Mouse (Mus musculus) stomach, postnatal 0 days (tissue): Measurements from ENCODE around the gene Stard10. TPM values are rescaled to one million over a fixed set of nuclear protein-coding genes. Genes with fewer than 3 reads are reported as not detected.
A peak's percentile ranks its signal among the peaks of the same experiment; 100 is the strongest.

Source experiments
- ATAC-seq: fragments of 200-750 bp; cut with Nextera tagmentation; 2 replicates; pipeline ENCODE4 v1.8.0; 2017; ENCODE audit not compliant: low FRiP score, low TSS enrichment
- DNase-seq: peaks from one replicate; pipeline ENCODE4 v3.0.0-alpha.2; 2016; ENCODE audit warnings: low spot score
- H3K27ac ChIP-seq: fragments of 300-500 bp; sonication (generic); replicated peaks from 2 replicates; pipeline ENCODE4 v1.5.1; 2014; ENCODE audit warnings: mild to moderate bottlenecking, control low read depth
- H3K27me3 ChIP-seq: fragments of 300-500 bp; sonication (generic); 2 replicates; pipeline ENCODE4 v1.6.1; 2014; ENCODE audit warnings: low read length; ENCODE audit not compliant: control insufficient read depth, insufficient read depth
- H3K36me3 ChIP-seq: fragments of 300-500 bp; sonication (generic); 2 replicates; pipeline ENCODE4 v1.6.1; 2014; ENCODE audit warnings: low read length, mixed read lengths; ENCODE audit not compliant: control insufficient read depth, insufficient read depth
- H3K4me1 ChIP-seq: fragments of 300-500 bp; sonication (generic); replicated peaks from 2 replicates; pipeline ENCODE4 v1.6.1; 2014; ENCODE audit warnings: antibody characterized with exemption; ENCODE audit not compliant: control insufficient read depth, insufficient read depth
- H3K4me2 ChIP-seq: fragments of 300-500 bp; sonication (generic); replicated peaks from 2 replicates; pipeline ENCODE4 v1.6.1; 2014; ENCODE audit warnings: low read depth, mild to moderate bottlenecking, control low read depth, moderate library complexity
- H3K4me3 ChIP-seq: fragments of 300-500 bp; sonication (generic); 2 replicates; pipeline ENCODE4 v1.5.1; 2014; ENCODE audit warnings: low read depth, low read length, control low read depth
- H3K9ac ChIP-seq: fragments of 300-500 bp; sonication (generic); 2 replicates; pipeline ENCODE4 v1.6.1; 2014; ENCODE audit warnings: mild to moderate bottlenecking, low read length, control low read depth, mixed read lengths
- H3K9me3 ChIP-seq: fragments of 300-500 bp; sonication (generic); 2 replicates; pipeline ENCODE4 v1.6.1; 2016; ENCODE audit warnings: low read length; ENCODE audit not compliant: control insufficient read depth
- CTCF ChIP-seq: IDR thresholded peaks from 2 replicates; pipeline ENCODE4 v1.5.1; 2016; ENCODE audit warnings: antibody characterized with exemption, low read depth, mild to moderate bottlenecking, moderate library complexity
- EP300 ChIP-seq: optimal IDR thresholded peaks from 2 replicates; pipeline ENCODE3; 2016; ENCODE audit warnings: antibody characterized with exemption
- WGBS: fragments of 180-500 bp; shearing (Covaris S2); extraction: QIAGEN DNeasy Blood & Tissue Kit; methylation state at CpG from one replicate; pipeline ENCODE4 v1.1.7; 2014; 5-methylcytosine and 5-hydroxymethylcytosine counted together
- polyA plus RNA-seq: library from polyadenylated mRNA; unstranded; fragments of >200 nt; fragmentation: Nextera tagmentation; extraction: Ambion mirVana; gene quantifications from 2 replicates; pipeline ENCODE4 v1.2.1, GENCODE M21; 2015

Stard10 gene
- polyA plus RNA-seq, 1 experiment from 2014 or later, result 132 TPM

GRCm38 (mm10) chr7:101382378-101382777 lies 65.5 kb downstream of the Stard10 start:
- Histone ChIP-seq H3K36me3 (no peaks in the 10 kb centered on the region), H3K9ac (no peak overlapping the region), H3K4me3 (no peak overlapping the region), H3K4me1 (peaks cover 7% of the 10 kb centered on the region; the same call in 1 of the 2 replicates), H3K4me2 (no peak overlapping the region), H3K27ac (peak overlapping the region; percentile 40), H3K27me3 (no peaks in the 10 kb centered on the region), H3K9me3 (no peaks in the 10 kb centered on the region)
- peak; percentile 36 for TF ChIP-seq CTCF
- no peak for TF ChIP-seq EP300
- WGBS, result 55% methylated on average over 8 of the region's 8 CpGs
- DNase-seq (peak; percentile 52), ATAC-seq (peak; percentile 9; the same call in 1 of the 2 replicates)

DNA sequence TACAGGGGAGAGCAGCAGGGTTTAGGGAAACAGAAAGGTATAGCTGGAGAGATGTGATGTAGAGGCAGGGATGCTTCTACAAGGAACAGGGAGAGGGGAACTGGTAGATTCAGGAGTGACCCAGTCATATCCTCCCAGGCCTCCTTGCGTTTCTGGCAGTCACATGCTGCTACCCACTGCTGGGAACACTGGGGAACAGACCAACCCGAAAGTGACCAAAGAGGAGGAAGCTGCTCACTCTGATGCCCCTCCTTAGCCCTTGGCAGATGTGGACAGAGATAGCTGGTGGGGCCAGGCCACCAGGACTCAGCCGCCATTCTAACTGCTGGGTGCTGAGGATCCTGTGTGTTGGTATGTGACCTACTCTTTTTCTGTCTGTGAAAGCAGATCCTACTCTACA lies 66.9 kb downstream of the Stard10 start:
- H3K4me2 ChIP-seq, result no peak overlapping the region
- peaks cover 7% of the 10 kb centered on the region; the same call in 1 of the 2 replicates for H3K4me1 ChIP-seq
- no peaks in the 10 kb centered on the region for H3K9me3 ChIP-seq
- no peak for TF ChIP-seq CTCF
- no peak for TF ChIP-seq EP300
- H3K9ac ChIP-seq, result no peak overlapping the region
- H3K36me3 ChIP-seq, result peaks cover 6% of the 10 kb centered on the region; the same call in 1 of the 2 replicates
- no peak overlapping the region; the same call in 1 of the 2 replicates for H3K27ac ChIP-seq
- ATAC-seq, result no peak
- WGBS, result 71% methylated on average over 3 of the region's 3 CpGs
- DNase-seq, result no peak
- H3K27me3 ChIP-seq, result no peaks in the 10 kb centered on the region
- H3K4me3 ChIP-seq, result no peak overlapping the region

DNA sequence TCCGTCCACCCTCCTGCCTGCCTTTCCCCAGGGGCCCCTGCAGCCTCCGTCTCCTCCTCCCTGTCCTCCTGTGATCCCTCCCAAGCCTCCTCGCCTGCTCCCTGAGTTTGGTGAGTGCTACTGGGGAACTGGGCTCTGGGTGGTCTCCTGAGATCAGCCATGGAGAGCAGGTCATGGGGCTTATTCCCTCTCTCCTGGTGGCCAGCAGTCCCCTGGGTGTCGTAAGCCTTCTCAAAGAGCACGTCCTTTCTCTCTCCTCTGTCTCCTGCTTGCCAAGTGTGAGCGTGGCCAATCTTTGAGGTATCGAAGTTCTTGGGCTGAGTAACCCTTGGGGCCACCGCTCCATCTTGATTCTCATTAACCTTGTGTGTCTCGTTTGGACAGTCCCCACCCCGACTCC lies 68.0 kb downstream of the Stard10 start:
- WGBS, result 34% methylated on average over 10 of the region's 10 CpGs
- DNase-seq, result no peak
- peaks cover 6% of the 10 kb centered on the region; the same call in 1 of the 2 replicates for H3K36me3 ChIP-seq
- TF ChIP-seq EP300, result no peak
- no peak for TF ChIP-seq CTCF
- no peaks in the 10 kb centered on the region for H3K9me3 ChIP-seq
- H3K4me3 ChIP-seq, result no peak overlapping the region
- ATAC-seq, result no peak; the same call in 1 of the 2 replicates
- peak overlapping the region; percentile 47; the same call in 1 of the 2 replicates for H3K9ac ChIP-seq
- no peaks in the 10 kb centered on the region for H3K27me3 ChIP-seq
- peak overlapping the region; percentile 75 for H3K27ac ChIP-seq
- H3K4me1 ChIP-seq, result peaks cover 7% of the 10 kb centered on the region; the same call in 1 of the 2 replicates
- H3K4me2 ChIP-seq, result peak overlapping the region; percentile 31

DNA sequence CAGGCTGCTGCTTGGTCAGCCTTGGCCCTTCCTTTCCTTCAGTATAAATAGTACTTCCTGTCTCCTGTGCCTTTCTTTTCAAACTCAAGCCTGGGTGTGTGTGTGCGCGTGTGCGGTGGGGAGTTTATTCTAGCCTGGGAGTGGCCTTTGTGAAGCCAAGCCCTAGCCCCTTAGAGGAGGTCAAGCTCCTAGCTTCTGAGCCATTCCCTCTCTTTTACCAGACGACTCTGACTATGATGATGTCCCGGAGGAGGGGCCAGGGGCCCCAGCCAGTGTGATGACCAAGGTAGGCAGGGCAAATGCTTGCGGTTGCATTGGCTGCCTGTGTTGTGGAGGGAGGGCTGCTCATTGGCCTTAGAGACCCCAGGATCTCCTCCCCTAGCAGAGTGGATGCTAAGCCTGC lies 68.4 kb downstream of the Stard10 start:
- H3K4me1 ChIP-seq, result peaks cover 7% of the 10 kb centered on the region; the same call in 1 of the 2 replicates
- H3K9ac ChIP-seq, result no peak overlapping the region
- 12% methylated on average over 6 of the region's 6 CpGs for WGBS
- peaks cover 10% of the 10 kb centered on the region; the same call in 1 of the 2 replicates for H3K36me3 ChIP-seq
- TF ChIP-seq CTCF (no peak), EP300 (no peak)
- ATAC-seq (peak; percentile 49), DNase-seq (peak; percentile 65)
- no peaks in the 10 kb centered on the region for H3K27me3 ChIP-seq
- H3K4me2 ChIP-seq, result peak overlapping the region; percentile 31
- H3K9me3 ChIP-seq, result no peaks in the 10 kb centered on the region
- no peak overlapping the region for H3K4me3 ChIP-seq
- peak overlapping the region; percentile 77 for H3K27ac ChIP-seq

DNA sequence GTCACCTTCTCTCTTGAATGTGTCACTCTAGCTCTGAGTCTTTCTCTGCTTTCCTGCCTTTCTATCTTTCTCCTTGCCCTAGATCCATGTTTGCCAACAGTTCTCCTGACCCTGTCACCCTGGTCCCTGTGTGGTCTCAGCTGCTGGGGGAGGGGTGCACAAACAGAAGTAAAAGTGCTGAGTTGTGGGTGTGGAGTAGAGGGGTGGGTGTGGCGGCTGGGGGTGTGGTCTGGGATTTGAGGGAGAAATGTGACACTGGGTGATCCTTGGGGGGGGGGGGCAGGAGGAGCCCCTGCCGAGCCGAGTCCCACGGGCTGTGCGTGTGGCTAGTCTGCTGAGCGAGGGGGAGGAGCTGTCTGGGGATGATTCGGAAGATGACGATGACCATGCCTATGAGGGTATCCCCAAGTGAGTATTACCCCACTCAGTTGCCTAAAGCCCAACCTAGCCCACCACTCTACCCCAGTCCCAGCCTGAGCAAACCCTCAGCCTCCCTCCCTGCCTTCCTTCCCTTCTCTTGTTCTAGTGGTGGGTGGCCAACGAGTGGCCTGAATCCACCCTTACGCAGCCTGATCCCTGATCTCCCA lies 69.1 kb downstream of the Stard10 start:
- peak; percentile 38 for DNase-seq
- Histone ChIP-seq H3K4me3 (no peak overlapping the region), H3K4me1 (peaks cover 7% of the 10 kb centered on the region; the same call in 1 of the 2 replicates), H3K27me3 (no peaks in the 10 kb centered on the region), H3K4me2 (peak overlapping the region; percentile 31), H3K9me3 (no peaks in the 10 kb centered on the region), H3K36me3 (peaks cover 11% of the 10 kb centered on the region; the same call in 1 of the 2 replicates), H3K9ac (no peak overlapping the region), H3K27ac (peak overlapping the region; percentile 77)
- TF ChIP-seq EP300 (no peak), CTCF (no peak)
- ATAC-seq, result peak; percentile 19
- 34% methylated on average over 10 of the region's 10 CpGs for WGBS

DNA sequence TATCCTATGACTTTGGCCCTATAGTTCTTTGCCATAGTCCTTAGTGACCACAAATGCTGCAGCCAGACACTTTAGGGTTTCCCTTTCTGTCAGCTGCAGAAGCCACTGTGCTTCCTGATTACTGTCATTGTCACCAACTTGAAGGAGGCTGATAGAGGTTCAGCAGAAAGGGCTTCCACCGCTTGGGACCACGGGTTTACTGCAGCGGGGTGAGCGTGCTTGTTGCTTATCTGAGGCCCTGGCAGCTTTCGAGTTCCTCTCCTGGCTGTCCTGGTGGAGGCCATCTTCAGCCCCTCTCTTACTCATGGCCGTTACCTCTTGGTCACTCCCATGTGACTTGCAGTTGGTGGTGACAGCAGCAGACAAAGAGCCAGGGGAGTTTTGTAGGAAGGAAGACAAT lies 72.4 kb downstream of the Stard10 start:
- no peak for DNase-seq
- Histone ChIP-seq H3K27me3 (no peaks in the 10 kb centered on the region), H3K4me2 (no peak overlapping the region), H3K27ac (no peak overlapping the region), H3K9ac (no peak overlapping the region), H3K36me3 (peaks cover 11% of the 10 kb centered on the region; the same call in 1 of the 2 replicates), H3K9me3 (no peaks in the 10 kb centered on the region), H3K4me1 (peaks cover 7% of the 10 kb centered on the region; the same call in 1 of the 2 replicates), H3K4me3 (no peak overlapping the region)
- ATAC-seq, result no peak
- TF ChIP-seq CTCF, result no peak
- no peak for TF ChIP-seq EP300
- 88% methylated on average over 6 of the region's 6 CpGs for WGBS
